Mouse (Mus musculus) neural tube, embryonic 11.5 days (tissue): ENCODE measurements at regions not wholly inside any gene's neighbourhood (a gene's known extent, or its start where the extent isn't known, plus 50 kb on each side); places are given as distances from the start of the nearest gene placed in this dataset.

ENCODE experiments used
- ATAC-seq: fragments of 200-750 bp; cut with Nextera tagmentation; 2 replicates; pipeline ENCODE4 v1.8.0; 2017; ENCODE audit warnings: moderate number of reproducible peaks, mild to moderate bottlenecking, moderate TSS enrichment, moderate library complexity; ENCODE audit not compliant: insufficient read depth, low FRiP score, low TSS enrichment
- DNase-seq: peaks from one replicate; pipeline ENCODE4 v3.0.0-alpha.2; 2015; ENCODE audit warnings: low spot score
- H3K27ac ChIP-seq: fragments of 300-500 bp; sonication (generic); 2 replicates; pipeline ENCODE4 v1.5.1; 2014; ENCODE audit warnings: low read depth, mild to moderate bottlenecking, low read length
- H3K27me3 ChIP-seq: fragments of 300-500 bp; sonication (generic); 2 replicates; pipeline ENCODE4 v1.6.1; 2014; ENCODE audit warnings: mild to moderate bottlenecking, low read length, mixed read lengths; ENCODE audit not compliant: control insufficient read depth, insufficient read depth
- H3K36me3 ChIP-seq: fragments of 300-500 bp; sonication (generic); 2 replicates; pipeline ENCODE4 v1.6.1; 2014; ENCODE audit warnings: mild to moderate bottlenecking, low read length, moderate library complexity, mixed read lengths; ENCODE audit not compliant: control insufficient read depth, insufficient read depth
- H3K4me1 ChIP-seq: fragments of 300-500 bp; sonication (generic); 2 replicates; pipeline ENCODE4 v1.6.1; 2014; ENCODE audit warnings: low read length, mixed read lengths; ENCODE audit not compliant: control insufficient read depth, insufficient read depth
- H3K4me2 ChIP-seq: fragments of 300-500 bp; sonication (generic); 2 replicates; pipeline ENCODE4 v1.6.1; 2014; ENCODE audit warnings: low read depth, mild to moderate bottlenecking, moderate library complexity
- H3K4me3 ChIP-seq: fragments of 300-500 bp; sonication (generic); 2 replicates; pipeline ENCODE4 v1.5.1; 2014; ENCODE audit warnings: low read depth, low read length
- H3K9ac ChIP-seq: fragments of 300-500 bp; sonication (generic); 2 replicates; pipeline ENCODE4 v1.6.1; 2014; ENCODE audit warnings: mild to moderate bottlenecking, low read length
- H3K9me3 ChIP-seq: fragments of 300-500 bp; sonication (generic); 2 replicates; pipeline ENCODE4 v1.6.1; 2016; ENCODE audit warnings: low read length; ENCODE audit not compliant: control insufficient read depth
- WGBS: fragments of 180-500 bp; shearing (Covaris S2); extraction: QIAGEN DNeasy Blood & Tissue Kit; methylation state at CpG from one replicate; pipeline ENCODE4 v1.1.7; 2014; 5-methylcytosine and 5-hydroxymethylcytosine counted together

DNA sequence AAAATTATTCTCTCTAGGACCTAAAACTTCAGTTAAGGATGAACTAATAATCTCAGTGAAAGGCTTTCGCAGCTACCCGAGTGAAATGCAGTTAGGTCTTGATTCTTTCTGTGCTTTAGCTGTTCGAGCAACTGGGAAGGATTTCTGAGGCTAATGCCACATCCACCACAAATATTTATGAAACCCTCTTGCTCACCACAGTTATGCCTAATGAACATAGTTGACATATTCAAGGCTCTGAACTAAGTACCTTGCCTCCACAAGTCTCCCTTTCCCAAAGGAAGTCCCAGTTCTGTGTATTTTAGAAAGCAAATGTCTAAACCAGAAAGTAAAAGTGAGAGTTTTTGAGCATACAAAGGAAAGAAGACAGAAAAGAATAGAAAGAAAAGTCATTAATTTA is 129.1 kb upstream of the Bank1 start:
- 87% methylated on average over 3 of the region's 3 CpGs for WGBS
- no peak for ATAC-seq
- no peaks in the 10 kb centered on the region for H3K9me3 ChIP-seq
- no peaks in the 10 kb centered on the region for H3K27me3 ChIP-seq
- no peak overlapping the region for H3K4me3 ChIP-seq
- no peak overlapping the region for H3K9ac ChIP-seq
- no peak overlapping the region for H3K4me2 ChIP-seq
- H3K27ac ChIP-seq: no peak overlapping the region
- no peaks in the 10 kb centered on the region for H3K4me1 ChIP-seq
- H3K36me3 ChIP-seq: no peaks in the 10 kb centered on the region
- no peak for DNase-seq

DNA sequence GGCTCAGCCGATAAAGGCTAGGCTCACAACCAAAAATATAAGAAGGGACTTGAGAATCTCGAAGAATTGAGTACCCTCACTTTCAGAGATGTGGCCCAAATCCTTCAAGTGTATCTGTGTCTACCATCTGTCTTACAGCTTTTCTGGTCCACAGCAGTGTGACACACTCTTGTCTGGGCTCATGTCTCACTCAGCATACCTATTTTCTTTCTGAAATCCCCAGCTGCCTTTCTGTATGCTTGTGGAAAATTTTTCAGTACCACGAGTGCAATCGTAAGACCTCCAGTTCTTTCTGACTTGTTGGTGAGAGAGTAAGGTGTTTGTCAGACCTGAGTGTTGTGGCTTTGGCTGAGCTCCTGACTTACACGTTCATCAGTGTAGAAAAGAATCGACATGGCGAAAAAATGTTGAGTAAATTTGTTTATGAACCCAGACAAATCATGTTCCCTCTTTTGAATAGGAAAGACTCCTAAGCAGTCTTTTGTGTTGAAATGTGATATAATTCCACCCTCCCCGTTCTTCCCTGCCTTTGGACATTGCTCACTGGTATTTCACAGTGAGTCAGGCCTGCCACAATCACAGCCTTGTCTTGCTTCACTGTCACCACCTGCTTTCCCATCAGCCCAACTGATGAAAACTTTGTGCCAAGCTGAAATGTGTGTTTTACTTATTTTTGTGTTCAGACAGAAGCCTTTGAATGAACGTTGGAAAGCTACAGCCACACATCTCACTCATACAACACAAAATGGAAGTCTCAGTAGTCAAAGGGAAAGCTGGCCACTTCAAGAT is 125.3 kb upstream of the Bank1 start:
- Histone ChIP-seq H3K4me3 (no peak overlapping the region), H3K27ac (no peak overlapping the region), H3K9me3 (no peaks in the 10 kb centered on the region), H3K27me3 (no peaks in the 10 kb centered on the region), H3K36me3 (no peaks in the 10 kb centered on the region), H3K4me2 (no peak overlapping the region), H3K9ac (no peak overlapping the region), H3K4me1 (no peaks in the 10 kb centered on the region)
- no peak for ATAC-seq
- DNase-seq: no peak
- 87% methylated on average over 9 of the region's 9 CpGs for WGBS

DNA sequence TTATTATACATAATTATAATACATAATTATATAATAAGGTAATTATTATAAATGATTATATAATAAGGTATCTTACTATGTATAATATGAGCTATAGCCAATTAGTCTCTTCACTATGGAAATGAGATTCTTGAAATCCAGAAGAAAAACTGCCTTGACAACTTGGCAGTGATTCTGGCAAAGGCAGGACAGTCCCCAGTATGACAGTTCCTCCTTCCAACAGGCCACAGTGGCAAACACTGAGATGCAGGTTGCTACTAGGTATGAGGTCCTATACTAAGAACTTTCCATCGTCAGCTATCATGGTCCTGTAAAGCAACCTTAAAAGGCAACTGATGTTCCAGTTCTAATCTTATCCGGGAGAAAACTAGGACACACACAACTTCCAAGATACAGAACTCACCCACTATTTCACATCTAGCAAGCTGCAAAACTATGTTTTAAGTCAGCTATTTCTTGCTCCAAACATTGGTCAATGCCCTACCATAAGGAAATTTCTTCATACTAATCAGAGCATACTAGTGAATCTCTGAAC is 124.6 kb upstream of the Bank1 start:
- no peaks in the 10 kb centered on the region for H3K9me3 ChIP-seq
- no peaks in the 10 kb centered on the region for H3K36me3 ChIP-seq
- no peak for DNase-seq
- no peak overlapping the region for H3K27ac ChIP-seq
- no peak overlapping the region for H3K4me3 ChIP-seq
- no peak overlapping the region for H3K9ac ChIP-seq
- no peak for ATAC-seq
- H3K4me1 ChIP-seq: no peaks in the 10 kb centered on the region
- no peak overlapping the region for H3K4me2 ChIP-seq
- 95% methylated on average over 2 of the region's 2 CpGs for WGBS
- H3K27me3 ChIP-seq: no peaks in the 10 kb centered on the region

DNA sequence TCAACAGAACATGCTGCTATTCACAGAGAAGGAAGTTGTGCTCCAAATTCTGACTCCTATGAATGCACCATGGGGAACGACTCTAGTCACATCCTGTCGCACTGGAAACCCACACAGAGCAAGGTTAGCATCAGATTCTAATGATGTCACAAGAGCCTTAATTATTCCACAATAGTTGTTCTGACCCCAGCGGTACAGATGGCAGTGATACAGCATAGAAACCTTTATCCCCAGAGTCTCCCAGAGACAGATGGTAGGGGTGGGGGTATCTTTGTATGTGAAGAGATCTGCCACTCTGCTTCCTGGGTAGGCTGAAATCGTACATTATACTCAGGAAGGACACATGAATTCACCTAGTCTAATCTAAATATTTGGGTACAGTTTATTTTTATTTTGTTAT is 123.5 kb upstream of the Bank1 start:
- no peak overlapping the region for H3K27ac ChIP-seq
- no peaks in the 10 kb centered on the region for H3K9me3 ChIP-seq
- H3K4me2 ChIP-seq: no peak overlapping the region
- H3K27me3 ChIP-seq: no peaks in the 10 kb centered on the region
- 82% methylated on average over 4 of the region's 4 CpGs for WGBS
- H3K36me3 ChIP-seq: no peaks in the 10 kb centered on the region
- no peaks in the 10 kb centered on the region for H3K4me1 ChIP-seq
- H3K9ac ChIP-seq: no peak overlapping the region
- no peak for DNase-seq
- peak; percentile 56; the same call in 1 of the 2 replicates for ATAC-seq
- no peak overlapping the region for H3K4me3 ChIP-seq

DNA sequence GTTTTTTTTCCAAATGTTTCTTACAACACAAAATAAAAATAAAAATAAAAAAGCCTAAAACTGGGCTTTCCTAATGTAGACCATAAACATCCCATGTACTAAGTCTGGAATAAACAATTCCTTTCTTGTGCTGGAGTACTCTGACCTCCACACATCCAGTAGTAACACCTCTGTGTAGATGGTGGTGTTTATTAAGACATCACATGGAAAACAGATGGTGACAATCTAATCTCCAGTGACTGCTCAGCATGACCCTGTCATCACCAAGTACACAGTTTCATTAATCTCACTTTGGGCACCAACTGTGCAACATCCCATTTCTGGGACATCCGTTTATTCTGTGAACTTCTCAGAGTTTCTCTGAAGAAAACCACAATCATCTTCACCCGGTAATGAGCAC is 118.7 kb upstream of the Bank1 start:
- WGBS: 56% methylated on average over 2 of the region's 2 CpGs
- DNase-seq: no peak

DNA sequence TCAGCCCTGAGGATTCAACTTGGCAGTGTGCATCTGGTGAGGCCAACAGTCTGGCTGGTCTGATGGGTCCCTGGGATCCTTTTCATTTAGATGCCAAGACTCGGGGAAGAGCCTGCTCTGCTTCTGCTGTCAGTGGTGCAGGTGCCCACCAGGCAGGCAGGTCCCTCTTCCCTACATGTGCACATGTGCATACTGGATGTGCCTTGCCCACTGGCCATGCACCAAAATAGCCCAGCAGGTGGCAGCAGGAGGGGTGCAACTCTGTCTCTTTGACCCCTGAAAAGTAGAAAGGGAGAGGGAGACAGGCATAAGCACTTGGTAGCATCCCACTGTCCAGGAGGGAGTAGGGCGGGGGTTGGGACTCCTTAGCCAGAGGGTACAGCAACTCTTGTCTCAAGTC is 116.2 kb upstream of the Bank1 start:
- no peak overlapping the region for H3K27ac ChIP-seq
- no peaks in the 10 kb centered on the region for H3K27me3 ChIP-seq
- H3K36me3 ChIP-seq: no peaks in the 10 kb centered on the region
- H3K9me3 ChIP-seq: no peaks in the 10 kb centered on the region
- DNase-seq (no peak), ATAC-seq (no peak)
- WGBS: 77% methylated on average over 2 of the region's 2 CpGs
- H3K4me3 ChIP-seq: no peak overlapping the region
- H3K4me2 ChIP-seq: no peak overlapping the region
- no peak overlapping the region for H3K9ac ChIP-seq
- no peaks in the 10 kb centered on the region for H3K4me1 ChIP-seq

More for the DNA sequence above, 118.7 kb upstream of the Bank1 start:
- Histone ChIP-seq H3K27me3 (no peaks in the 10 kb centered on the region), H3K9me3 (no peaks in the 10 kb centered on the region), H3K36me3 (no peaks in the 10 kb centered on the region), H3K9ac (no peak overlapping the region), H3K4me2 (no peak overlapping the region), H3K4me1 (no peaks in the 10 kb centered on the region), H3K27ac (no peak overlapping the region), H3K4me3 (no peak overlapping the region)
- ATAC-seq: no peak

DNA sequence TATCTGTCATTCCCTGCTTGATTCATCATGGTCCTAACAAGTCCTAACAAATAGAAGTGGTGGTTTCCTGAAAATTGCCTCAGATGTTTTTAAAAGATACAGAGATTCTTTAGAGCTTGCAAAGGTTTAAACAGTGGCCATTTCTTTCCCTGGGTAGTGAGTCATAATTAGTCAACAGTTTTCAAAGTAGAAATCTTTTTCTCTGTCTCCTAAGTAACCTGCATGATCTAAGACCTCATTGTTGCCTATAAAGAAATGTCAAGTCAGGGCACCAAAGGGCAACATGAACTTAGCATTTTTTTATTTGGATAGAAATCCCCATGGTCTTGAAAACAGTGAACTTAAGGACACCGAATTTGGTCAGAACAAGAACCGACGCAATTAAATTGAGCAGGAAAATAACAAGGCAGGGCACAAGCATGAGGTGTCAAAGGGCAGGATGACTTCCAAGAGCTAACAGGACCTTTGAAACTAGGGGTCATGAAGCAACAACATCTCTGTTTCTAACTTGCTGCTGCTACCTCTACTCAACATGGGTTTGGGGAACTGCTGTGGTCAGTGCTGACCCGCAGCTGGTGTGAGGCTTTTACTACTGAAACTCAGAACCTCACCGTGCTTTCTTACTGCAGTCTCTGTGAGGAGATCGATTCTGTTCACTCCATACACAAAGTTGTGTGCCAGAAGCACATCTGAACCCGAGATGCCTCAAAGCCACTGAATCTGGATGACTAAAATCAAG is 114.2 kb upstream of the Bank1 start:
- H3K9me3 ChIP-seq: no peaks in the 10 kb centered on the region

DNA sequence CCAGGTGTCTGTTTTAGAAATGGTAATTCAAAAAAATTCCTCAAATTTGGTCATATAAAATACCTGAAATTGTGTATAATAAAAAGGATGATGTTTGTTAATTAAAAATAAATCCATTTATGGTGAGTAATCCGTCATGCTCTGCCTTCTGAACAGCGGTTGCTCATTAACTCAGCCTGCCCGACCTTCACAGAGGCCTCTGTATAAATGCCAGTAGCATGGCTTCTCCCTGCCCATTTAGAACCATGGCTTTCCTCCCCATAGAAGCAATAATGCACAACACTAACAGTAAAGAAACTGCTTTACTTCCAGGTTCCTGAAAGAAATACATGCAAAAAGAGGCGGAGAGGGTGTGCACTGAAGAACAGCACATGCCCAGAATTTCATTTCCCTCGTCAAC is 113.5 kb upstream of the Bank1 start:
- DNase-seq (no peak), ATAC-seq (no peak)
- no peak overlapping the region for H3K4me2 ChIP-seq
- no peak overlapping the region for H3K9ac ChIP-seq
- WGBS: 84% methylated on average over 5 of the region's 5 CpGs
- no peaks in the 10 kb centered on the region for H3K9me3 ChIP-seq
- no peak overlapping the region for H3K4me3 ChIP-seq
- no peaks in the 10 kb centered on the region for H3K27me3 ChIP-seq
- no peaks in the 10 kb centered on the region for H3K4me1 ChIP-seq
- H3K36me3 ChIP-seq: no peaks in the 10 kb centered on the region
- H3K27ac ChIP-seq: no peak overlapping the region

More for the DNA sequence above, 114.2 kb upstream of the Bank1 start:
- Histone ChIP-seq H3K27me3 (no peaks in the 10 kb centered on the region), H3K4me1 (no peaks in the 10 kb centered on the region), H3K36me3 (no peaks in the 10 kb centered on the region), H3K9ac (no peak overlapping the region), H3K27ac (no peak overlapping the region), H3K4me2 (no peak overlapping the region), H3K4me3 (no peak overlapping the region)
- DNase-seq (no peak), ATAC-seq (no peak)
- WGBS: 66% methylated on average over 7 of the region's 7 CpGs

DNA sequence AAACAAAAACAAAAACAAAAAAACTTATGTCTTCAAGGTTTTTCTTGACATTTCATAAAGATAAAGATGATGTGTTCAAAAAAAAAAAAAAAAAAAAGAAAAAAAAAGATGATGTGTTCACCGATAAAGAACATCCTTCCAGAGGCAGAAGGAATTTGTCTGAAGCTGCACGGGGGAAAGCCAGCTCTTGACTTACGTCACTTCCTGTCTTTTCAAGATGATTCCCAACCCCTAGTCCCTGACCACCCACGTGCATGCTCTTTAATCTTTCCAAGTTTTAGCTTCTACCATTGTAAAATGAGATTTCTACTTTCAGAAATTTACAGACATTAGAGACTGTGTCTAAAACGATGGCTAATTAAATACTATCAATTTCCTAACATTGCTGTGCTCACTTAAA is 108.5 kb upstream of the Bank1 start:
- DNase-seq: no peak
- 64% methylated on average over 5 of the region's 5 CpGs for WGBS
- Histone ChIP-seq H3K4me1 (no peaks in the 10 kb centered on the region), H3K9me3 (no peaks in the 10 kb centered on the region), H3K4me3 (no peak overlapping the region), H3K36me3 (no peaks in the 10 kb centered on the region), H3K27ac (no peak overlapping the region), H3K9ac (no peak overlapping the region), H3K27me3 (no peaks in the 10 kb centered on the region), H3K4me2 (no peak overlapping the region)
- ATAC-seq: no peak
